Mouse (Mus musculus) heart, postnatal 10 days (tissue): Measurements from ENCODE around the gene Cdk18. TPM values are rescaled to one million over a fixed set of nuclear protein-coding genes. Genes with fewer than 3 reads are reported as not detected.
A peak's percentile ranks its signal among the peaks of the same experiment; 100 is the strongest.

Experiments
- DNase-seq, 2 experiments: peaks; one replicate each; pipeline ENCODE4 v3.0.0; 2021
- intact Hi-C: fragments of 180-260 bp; cut with DNase I; formaldehyde crosslinking; loops from one replicate; pipeline ENCODE4 v1.15.1; 2025
- total RNA-seq, 2 experiments: library from RNA; stranded (reverse); gene quantifications; 2 replicates each; pipeline ENCODE4 v1.2.3; 2021

The Cdk18 gene
- total RNA-seq, 2 experiments from 2014 or later, result 7.6 to 10.4 TPM

DNA sequence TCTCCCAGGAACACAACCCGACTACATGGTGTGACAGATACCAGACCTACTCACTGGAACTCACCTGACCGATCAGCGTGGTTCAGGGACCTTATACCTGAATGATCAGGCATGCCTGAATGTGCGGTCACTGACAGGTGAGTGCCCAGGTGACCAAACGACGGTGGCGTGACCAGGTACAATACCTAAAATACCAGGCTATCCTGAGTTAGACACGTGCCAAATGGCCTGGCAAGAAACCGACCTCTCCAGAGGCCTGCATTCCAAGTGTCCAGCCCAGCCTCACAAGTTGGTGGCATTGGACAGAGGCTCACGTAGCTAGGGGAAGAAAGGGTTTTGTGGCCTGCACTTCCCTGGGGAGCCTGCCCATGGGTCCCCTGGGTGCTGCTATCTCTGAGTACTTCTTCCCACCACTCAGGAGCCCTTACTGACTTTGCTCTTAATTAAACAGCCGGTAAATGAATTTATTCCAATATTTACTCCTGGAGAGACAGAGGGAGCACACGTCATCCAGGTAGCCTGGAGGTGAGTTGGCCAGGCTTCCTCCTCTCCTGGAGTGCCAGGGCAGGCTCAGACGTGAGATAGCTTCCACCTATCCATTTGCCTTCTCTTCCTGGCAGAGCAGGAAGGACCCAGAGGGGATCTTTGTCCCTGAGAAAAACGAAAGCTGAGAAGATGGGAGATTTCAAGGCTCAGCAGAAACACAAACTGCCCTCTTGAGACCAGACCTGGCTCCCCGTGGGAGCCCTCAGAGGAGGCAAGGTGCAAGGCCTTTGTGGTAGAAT, 11.5 kb upstream of the Cdk18 start:
- intact Hi-C loops, result no loop called here
- no peak for DNase-seq

- intact Hi-C loops, result no loop called here
- DNase-seq, result no peak
These were observed 10.7 kb upstream of the Cdk18 start for GRCm38 (mm10) chr1:132150171-132150570.

DNA sequence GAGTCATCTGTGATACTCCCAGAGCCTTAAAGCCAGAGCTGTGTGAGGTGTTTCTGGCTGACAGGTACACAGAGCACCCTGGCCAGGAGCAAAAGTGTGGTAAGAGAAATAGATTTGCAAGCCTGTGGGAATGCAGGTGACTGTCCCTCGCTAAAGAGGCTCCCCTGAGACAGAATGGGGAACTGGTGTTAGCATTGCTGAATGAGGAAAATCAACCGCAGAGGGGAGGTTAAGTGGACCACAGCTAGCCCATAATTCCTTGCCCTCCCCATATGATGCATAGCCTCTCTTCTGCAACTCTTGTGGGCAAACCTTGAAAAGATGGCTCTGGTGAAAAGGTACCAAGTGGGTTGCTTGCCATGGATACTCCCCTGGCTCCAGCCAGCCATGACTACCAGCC, 9.9 kb upstream of the Cdk18 start:
- intact Hi-C loops, result no loop called here
- no peak for DNase-seq

- DNase-seq, result no peak
- intact Hi-C loops, result no loop called here
These were observed 6.6 kb upstream of the Cdk18 start for GRCm38 (mm10) chr1:132145973-132146685.

DNA sequence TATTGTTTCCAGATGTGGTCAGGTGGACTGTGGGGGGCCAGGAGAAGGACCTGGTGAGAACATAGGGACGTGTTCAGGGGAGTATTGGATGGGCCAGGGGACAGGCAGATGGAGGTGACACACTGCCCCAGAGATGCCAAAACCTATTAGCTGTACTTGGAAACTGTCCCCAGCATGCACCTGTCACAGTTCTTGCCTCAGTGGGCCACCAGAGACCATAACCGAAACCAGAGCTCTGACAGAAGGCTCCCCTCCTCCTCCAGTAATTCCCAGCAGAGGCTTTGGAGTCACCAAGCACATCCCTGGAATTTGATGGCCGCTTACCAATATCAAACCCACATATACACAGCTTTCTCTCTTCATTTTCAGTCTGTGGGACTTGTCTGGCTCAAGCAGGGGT, 5.4 kb upstream of the Cdk18 start:
- intact Hi-C loops, result no loop called here
- no peak for DNase-seq

DNA sequence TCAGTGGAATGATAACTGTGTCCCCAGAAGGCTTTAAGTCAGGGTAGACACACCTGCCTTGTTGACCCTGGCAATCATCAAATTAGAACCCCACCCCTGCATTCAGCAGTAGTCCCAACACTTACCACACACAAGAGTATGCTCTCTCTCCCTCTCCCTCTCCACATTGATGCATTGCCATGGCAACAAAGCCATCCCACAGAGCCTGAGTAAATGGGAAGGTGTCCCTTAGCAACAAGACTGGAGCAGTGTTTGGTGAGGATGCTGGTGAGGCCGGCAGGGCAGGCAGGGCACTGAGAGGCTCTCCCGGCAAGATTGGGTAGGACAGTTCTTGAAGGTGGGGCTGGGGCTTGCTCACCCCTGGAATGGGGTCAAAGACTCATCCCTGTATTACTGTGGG, 4.7 kb upstream of the Cdk18 start:
- DNase-seq, result no peak

GRCm38 (mm10) chr1:132143730-132144129, 4.2 kb upstream of the Cdk18 start:
- DNase-seq, result no peak

More for the DNA sequence above, 4.7 kb upstream of the Cdk18 start:
- intact Hi-C loops, result no loop called here

DNA sequence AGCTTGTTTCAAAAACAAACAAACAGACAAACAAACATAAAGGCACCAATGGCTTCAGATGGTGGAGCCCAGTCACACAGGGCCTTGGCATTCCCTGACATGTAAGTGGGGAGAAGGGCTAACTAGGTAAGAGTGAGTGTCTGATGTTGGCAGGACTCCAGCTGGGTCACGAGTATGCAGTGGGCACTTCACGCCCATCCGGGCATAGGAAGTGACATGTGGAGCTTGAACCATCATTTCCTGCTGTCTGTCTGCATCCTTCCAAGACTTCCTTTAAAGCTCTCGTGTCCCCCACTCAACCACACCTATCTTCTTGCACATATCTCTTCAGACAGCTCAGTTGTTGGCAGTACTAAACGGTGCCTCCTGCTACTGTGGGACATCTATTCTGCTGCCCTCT, 3.6 kb upstream of the Cdk18 start:
- no peak for DNase-seq
- intact Hi-C loops, result no loop called here

More at GRCm38 (mm10) chr1:132143730-132144129, 4.2 kb upstream of the Cdk18 start:
- intact Hi-C loops, result no loop called here

DNA sequence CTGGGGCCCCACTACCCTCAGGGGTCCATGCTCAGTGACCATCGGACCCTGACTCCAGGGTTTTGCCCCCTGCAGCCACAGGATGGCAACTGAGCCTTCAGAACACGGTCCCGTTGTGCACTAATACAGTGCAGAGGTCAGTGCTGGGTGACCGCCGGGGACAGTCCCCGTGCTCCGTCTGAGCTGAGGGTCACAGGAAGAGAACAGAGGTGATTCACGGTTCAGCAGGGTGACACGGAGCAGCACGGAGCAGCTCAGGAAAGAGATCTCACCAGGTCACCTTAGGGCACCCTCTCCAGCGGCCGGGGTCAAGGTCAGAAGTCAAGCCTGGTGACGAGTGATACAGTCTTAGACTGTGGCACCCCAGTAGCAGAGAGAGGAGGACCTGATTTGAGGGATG, 2.3 kb upstream of the Cdk18 start:
- no peak for DNase-seq
- intact Hi-C loops, result no loop called here

- DNase-seq, result no peak
These were observed 1.7 kb upstream of the Cdk18 start for GRCm38 (mm10) chr1:132141166-132141565.

GRCm38 (mm10) chr1:132140574-132140973, 1.1 kb upstream of the Cdk18 start:
- intact Hi-C loops, result no loop called here
- DNase-seq, result no peak

More at GRCm38 (mm10) chr1:132141166-132141565, 1.7 kb upstream of the Cdk18 start:
- intact Hi-C loops, result no loop called here

GRCm38 (mm10) chr1:132140171-132140570, 687 bp upstream of the Cdk18 start:
- intact Hi-C loops, result no loop called here
- DNase-seq, result peak; percentile 47 to 64

GRCm38 (mm10) chr1:132138576-132139415, 688 bp downstream of the Cdk18 start:
- intact Hi-C loops, result no loop called here
- DNase-seq, result no peak

DNA sequence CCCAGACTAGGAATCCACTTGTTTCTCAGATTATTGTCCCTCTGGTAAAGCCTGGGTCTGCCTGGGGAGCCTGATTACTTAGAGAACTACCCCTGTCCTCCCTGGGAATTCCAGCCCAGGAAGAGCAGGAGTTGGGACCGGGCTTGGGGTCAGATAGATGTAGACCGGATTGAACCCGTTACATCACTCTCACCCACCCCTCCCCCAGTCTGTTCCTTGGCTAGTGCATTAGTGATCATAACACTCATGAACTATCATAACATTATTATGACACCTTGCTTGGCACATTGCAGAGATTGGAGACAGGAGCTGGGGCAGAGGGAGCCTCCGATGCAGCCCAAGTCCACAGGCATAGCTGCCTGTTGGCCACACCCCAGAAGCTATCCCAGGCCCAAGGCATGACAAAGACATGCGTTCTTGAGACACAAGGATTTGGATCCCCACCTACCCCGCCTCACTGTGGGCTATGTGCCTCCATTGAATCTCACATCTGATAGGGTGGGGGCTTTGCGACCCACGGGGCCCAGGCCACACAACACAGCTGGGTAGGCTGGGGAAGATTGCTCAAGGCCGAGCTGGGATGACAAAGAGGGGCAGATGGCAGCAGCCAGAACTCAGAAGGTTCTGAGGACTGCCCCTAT, 1.4 kb downstream of the Cdk18 start:
- no peak for DNase-seq
- intact Hi-C loops, result no loop called here

DNA sequence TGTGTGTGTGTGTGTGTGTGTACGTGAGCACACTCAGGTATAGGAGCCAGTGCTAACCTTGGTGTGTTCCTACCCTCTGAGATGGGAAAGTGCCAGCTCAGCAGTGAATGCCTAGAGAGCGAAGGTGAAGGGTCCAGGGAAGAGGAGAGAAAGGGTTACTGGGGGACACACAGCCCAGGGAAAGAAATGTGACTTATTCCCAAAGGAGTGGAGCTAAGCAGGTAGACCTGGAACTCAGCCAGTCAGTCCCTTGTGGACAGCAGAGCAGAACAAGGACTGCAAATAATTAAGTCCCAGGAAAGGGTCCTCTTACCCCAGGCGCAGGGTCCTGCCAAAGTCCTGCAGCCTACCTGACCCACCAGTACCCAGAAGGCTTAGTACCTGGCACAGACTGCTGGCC, 2.6 kb downstream of the Cdk18 start:
- no peak for DNase-seq
- intact Hi-C loops, result no loop called here

- DNase-seq, result no peak
- intact Hi-C loops, result no loop called here
These were observed 3.9 kb downstream of the Cdk18 start for GRCm38 (mm10) chr1:132135631-132136030.

DNA sequence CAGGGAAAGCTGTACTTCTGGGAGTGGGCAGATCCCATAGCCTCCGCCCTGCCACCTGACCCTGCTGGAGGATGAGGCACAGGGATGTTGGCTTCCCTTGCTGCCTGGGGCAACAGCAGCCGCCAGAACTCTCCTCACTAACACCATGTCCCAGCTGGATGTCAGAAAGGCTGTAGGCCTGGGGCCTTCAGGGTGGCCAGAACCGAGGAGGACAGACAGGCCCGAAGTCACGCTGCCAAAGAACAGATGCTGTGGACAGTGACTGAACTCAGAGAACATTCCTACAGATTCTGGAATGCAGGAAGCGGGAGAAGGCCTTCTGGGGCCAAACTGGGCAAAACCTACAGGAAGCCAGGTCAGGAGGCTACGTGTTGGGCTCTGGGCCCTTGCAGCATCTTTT, 11.2 kb downstream of the Cdk18 start:
- DNase-seq, result peak; percentile 52 to 55
- intact Hi-C loops, result no loop called here

GRCm38 (mm10) chr1:132125803-132126405, 13.6 kb downstream of the Cdk18 start:
- intact Hi-C loops, result no loop called here
- DNase-seq, result peak in 1 of 2 experiments; percentile 27

DNA sequence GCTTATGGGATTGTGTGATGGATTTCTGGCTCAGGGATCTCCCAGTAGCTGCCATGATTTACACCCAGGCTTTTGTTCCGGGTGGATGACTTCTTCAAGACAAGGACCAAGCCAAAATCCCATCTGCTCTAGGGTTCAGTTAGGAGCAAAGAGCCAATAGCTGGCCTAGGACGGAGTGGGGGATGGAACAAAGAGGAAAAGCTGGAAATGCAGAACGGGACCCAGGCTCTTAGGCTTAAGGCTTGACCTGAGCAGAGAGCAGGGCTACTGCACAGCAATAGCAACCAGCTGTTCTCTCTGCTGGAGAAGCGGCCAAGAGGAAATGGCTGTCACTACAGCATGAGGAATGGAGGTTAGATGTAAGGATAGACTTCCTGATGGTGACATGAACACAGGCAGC, 14.2 kb downstream of the Cdk18 start:
- intact Hi-C loops, result no loop called here
- DNase-seq, result peak; percentile 56 to 57

- no peak for DNase-seq
- intact Hi-C loops, result no loop called here
These were observed 16.0 kb downstream of the Cdk18 start for GRCm38 (mm10) chr1:132123420-132124014.
